Mouse (Mus musculus): ENCODE measurements at regions not wholly inside any gene's neighbourhood (a gene's known extent, or its start where the extent isn't known, plus 50 kb on each side); places are given as distances from the start of the nearest gene placed in this dataset.

GRCm38 (mm10) chr17:45932611-45933010 is 99.6 kb downstream of the Vegfa start:
- peaks cover 3% of the 10 kb centered on the region; the same call in 1 of the 2 replicates for H3K9me3 ChIP-seq
- H3K4me3 ChIP-seq (replicated peaks), result no peak overlapping the region
- peaks cover 72% of the 10 kb centered on the region for H3K27me3 ChIP-seq (replicated peaks)
- H3K36me3 ChIP-seq (replicated peaks; ENCODE audit: low read length), result no peaks in the 10 kb centered on the region
- peaks cover 12% of the 10 kb centered on the region for H3K4me1 ChIP-seq
- no peak for TF ChIP-seq GATA1 (IDR thresholded peaks at IDR 0.05; ENCODE audit: borderline replicate concordance, low read length)
- TF ChIP-seq FLI1 (IDR thresholded peaks at IDR 0.05; ENCODE audit: low read length), result no peak

GRCm38 (mm10) chr17:45929591-45929990 is 102.6 kb downstream of the Vegfa start:
- H3K9me3 ChIP-seq, result peaks cover 3% of the 10 kb centered on the region; the same call in 1 of the 2 replicates
- no peak overlapping the region for H3K4me3 ChIP-seq (replicated peaks)
- H3K4me1 ChIP-seq, result peaks cover 12% of the 10 kb centered on the region
- H3K27me3 ChIP-seq (replicated peaks), result peaks cover 74% of the 10 kb centered on the region
- H3K36me3 ChIP-seq (replicated peaks; ENCODE audit: low read length), result no peaks in the 10 kb centered on the region
- TF ChIP-seq FLI1 (IDR thresholded peaks at IDR 0.05; ENCODE audit: low read length), result no peak
- TF ChIP-seq GATA1 (IDR thresholded peaks at IDR 0.05; ENCODE audit: borderline replicate concordance, low read length), result no peak

GRCm38 (mm10) chr17:45928903-45929477 is 103.2 kb downstream of the Vegfa start:
- no peak overlapping the region for H3K4me3 ChIP-seq (replicated peaks)
- peaks cover 77% of the 10 kb centered on the region for H3K27me3 ChIP-seq (replicated peaks)
- no peaks in the 10 kb centered on the region for H3K36me3 ChIP-seq (replicated peaks; ENCODE audit: low read length)
- H3K4me1 ChIP-seq, result peaks cover 12% of the 10 kb centered on the region
- peaks cover 3% of the 10 kb centered on the region; the same call in 1 of the 2 replicates for H3K9me3 ChIP-seq
- no peak for TF ChIP-seq GATA1 (IDR thresholded peaks at IDR 0.05; ENCODE audit: borderline replicate concordance, low read length)
- no peak for TF ChIP-seq FLI1 (IDR thresholded peaks at IDR 0.05; ENCODE audit: low read length)

- H3K9me3 ChIP-seq, result peaks cover 3% of the 10 kb centered on the region; the same call in 1 of the 2 replicates
- no peak overlapping the region for H3K4me3 ChIP-seq (replicated peaks)
- TF ChIP-seq GATA1 (IDR thresholded peaks at IDR 0.05; ENCODE audit: borderline replicate concordance, low read length), result no peak
- TF ChIP-seq FLI1 (IDR thresholded peaks at IDR 0.05; ENCODE audit: low read length), result no peak
- no peaks in the 10 kb centered on the region for H3K36me3 ChIP-seq (replicated peaks; ENCODE audit: low read length)
- H3K27me3 ChIP-seq (replicated peaks), result peaks cover 76% of the 10 kb centered on the region
- peaks cover 17% of the 10 kb centered on the region for H3K4me1 ChIP-seq
Observed at GRCm38 (mm10) chr17:45928013-45928412, 104.2 kb downstream of the Vegfa start.

GRCm38 (mm10) chr17:45925845-45926244 is 106.3 kb downstream of the Vegfa start:
- no peaks in the 10 kb centered on the region for H3K36me3 ChIP-seq (replicated peaks; ENCODE audit: low read length)
- H3K4me3 ChIP-seq (replicated peaks), result no peak overlapping the region
- peaks cover 83% of the 10 kb centered on the region for H3K27me3 ChIP-seq (replicated peaks)
- H3K4me1 ChIP-seq, result peaks cover 4% of the 10 kb centered on the region; the same call in 1 of the 2 replicates
- H3K9me3 ChIP-seq, result 0 out of 2 replicates have a peak, but pooled peaks cover under 1% of the 10 kb centered on the region
- TF ChIP-seq FLI1 (IDR thresholded peaks at IDR 0.05; ENCODE audit: low read length), result no peak
- no peak for TF ChIP-seq GATA1 (IDR thresholded peaks at IDR 0.05; ENCODE audit: borderline replicate concordance, low read length)

GRCm38 (mm10) chr17:45924595-45924994 is 107.6 kb downstream of the Vegfa start:
- Histone ChIP-seq H3K9me3 (no peaks in the 10 kb centered on the region), H3K36me3 (replicated peaks; ENCODE audit: low read length) (no peaks in the 10 kb centered on the region), H3K4me3 (replicated peaks) (no peak overlapping the region), H3K27me3 (replicated peaks) (peaks cover 80% of the 10 kb centered on the region), H3K4me1 (peaks cover 12% of the 10 kb centered on the region)
- no peak for TF ChIP-seq FLI1 (IDR thresholded peaks at IDR 0.05; ENCODE audit: low read length)
- no peak for TF ChIP-seq GATA1 (IDR thresholded peaks at IDR 0.05; ENCODE audit: borderline replicate concordance, low read length)

GRCm38 (mm10) chr17:45923217-45923730 is 108.9 kb downstream of the Vegfa start:
- no peaks in the 10 kb centered on the region for H3K9me3 ChIP-seq
- TF ChIP-seq FLI1 (IDR thresholded peaks at IDR 0.05; ENCODE audit: low read length) (no peak), GATA1 (IDR thresholded peaks at IDR 0.05; ENCODE audit: borderline replicate concordance, low read length) (no peak)
- H3K4me1 ChIP-seq, result peaks cover 22% of the 10 kb centered on the region
- no peak overlapping the region for H3K4me3 ChIP-seq (replicated peaks)
- H3K27me3 ChIP-seq (replicated peaks), result peaks cover 69% of the 10 kb centered on the region
- H3K36me3 ChIP-seq (replicated peaks; ENCODE audit: low read length), result no peaks in the 10 kb centered on the region

GRCm38 (mm10) chr17:45917647-45918046 is 114.5 kb downstream of the Vegfa start:
- peaks cover 63% of the 10 kb centered on the region for H3K27me3 ChIP-seq (replicated peaks)
- H3K9me3 ChIP-seq, result peaks cover 11% of the 10 kb centered on the region
- H3K36me3 ChIP-seq (replicated peaks; ENCODE audit: low read length), result no peaks in the 10 kb centered on the region
- peaks cover 17% of the 10 kb centered on the region for H3K4me1 ChIP-seq
- TF ChIP-seq FLI1 (IDR thresholded peaks at IDR 0.05; ENCODE audit: low read length) (no peak), GATA1 (IDR thresholded peaks at IDR 0.05; ENCODE audit: borderline replicate concordance, low read length) (no peak)
- H3K4me3 ChIP-seq (replicated peaks), result no peak overlapping the region

GRCm38 (mm10) chr17:45916937-45917336 is 115.2 kb downstream of the Vegfa start:
- Histone ChIP-seq H3K27me3 (replicated peaks) (peaks cover 61% of the 10 kb centered on the region), H3K36me3 (replicated peaks; ENCODE audit: low read length) (no peaks in the 10 kb centered on the region)
- TF ChIP-seq GATA1 (IDR thresholded peaks at IDR 0.05; ENCODE audit: borderline replicate concordance, low read length), result no peak
- TF ChIP-seq FLI1 (IDR thresholded peaks at IDR 0.05; ENCODE audit: low read length), result no peak

GRCm38 (mm10) chr17:45914706-45915240 is 117.4 kb downstream of the Vegfa start:
- Histone ChIP-seq H3K4me1 (peaks cover 20% of the 10 kb centered on the region), H3K27me3 (replicated peaks) (peaks cover 71% of the 10 kb centered on the region), H3K4me3 (replicated peaks) (no peak overlapping the region), H3K9me3 (peaks cover 32% of the 10 kb centered on the region), H3K36me3 (replicated peaks; ENCODE audit: low read length) (no peaks in the 10 kb centered on the region)
- TF ChIP-seq FLI1 (IDR thresholded peaks at IDR 0.05; ENCODE audit: low read length) (no peak), GATA1 (IDR thresholded peaks at IDR 0.05; ENCODE audit: borderline replicate concordance, low read length) (no peak)

More at GRCm38 (mm10) chr17:45916937-45917336, 115.2 kb downstream of the Vegfa start:
- Histone ChIP-seq H3K4me1 (peaks cover 17% of the 10 kb centered on the region), H3K9me3 (peaks cover 18% of the 10 kb centered on the region), H3K4me3 (replicated peaks) (no peak overlapping the region)
